Mouse (Mus musculus) heart, adult 18-20 months (tissue): ENCODE measurements at regions not wholly inside any gene's neighbourhood (a gene's known extent, or its start where the extent isn't known, plus 50 kb on each side); places are given as distances from the start of the nearest gene placed in this dataset.

Experiments
- DNase-seq, 2 experiments: peaks; one replicate each; pipeline ENCODE4 v3.0.0; 2021 to 2022; ENCODE audit warnings: mixed read lengths in 1 of 2

DNA sequence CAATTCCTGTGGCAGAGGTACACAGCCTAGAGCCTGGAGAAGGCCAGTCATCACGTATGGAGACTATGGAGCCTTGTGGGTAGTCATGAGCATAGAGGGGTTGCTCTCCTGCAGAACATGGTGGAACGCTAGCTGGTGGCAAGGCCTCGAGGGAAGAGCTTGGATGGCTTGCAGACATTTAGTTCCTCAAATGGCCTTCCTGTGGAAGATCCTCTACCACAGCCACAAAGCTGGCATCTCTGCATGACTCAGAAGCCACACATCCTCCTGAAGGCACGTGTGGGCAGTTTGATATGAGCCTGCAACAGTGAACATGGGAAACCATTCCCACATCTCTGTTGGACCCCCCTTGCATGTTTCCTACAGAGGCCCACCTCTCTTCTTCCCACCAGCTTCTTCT lies 547.9 kb upstream of the Lrrc6 start:
- DNase-seq = peak in 1 of 2 experiments; percentile 34

GRCm38 (mm10) chr15:67048148-67048547 lies 547.4 kb upstream of the Lrrc6 start:
- no peak for DNase-seq

GRCm38 (mm10) chr15:67045920-67046804 lies 545.5 kb upstream of the Lrrc6 start:
- DNase-seq = no peak

DNA sequence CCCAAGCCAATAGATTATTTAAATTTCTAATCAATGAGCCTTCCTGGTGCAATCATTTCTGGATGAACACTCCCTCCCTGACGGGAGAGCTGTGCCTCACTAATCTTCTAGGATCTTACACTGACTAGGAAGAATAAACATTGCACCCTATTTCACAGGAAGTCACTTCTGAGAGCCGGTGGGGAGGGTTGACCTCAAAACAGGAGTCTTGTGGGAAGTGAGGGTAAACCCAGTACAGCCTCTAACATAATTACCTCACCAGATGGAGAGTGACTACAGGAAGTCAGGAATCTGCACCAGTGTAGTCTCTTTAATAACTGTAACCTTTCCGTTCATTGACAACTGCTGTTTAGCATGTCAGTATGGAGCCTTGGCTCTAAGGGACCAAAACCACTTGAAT lies 544.6 kb upstream of the Lrrc6 start:
- DNase-seq = peak in 1 of 2 experiments; percentile 29

- no peak for DNase-seq
Measured at GRCm38 (mm10) chr15:67044806-67045205, 544.1 kb upstream of the Lrrc6 start.

DNA sequence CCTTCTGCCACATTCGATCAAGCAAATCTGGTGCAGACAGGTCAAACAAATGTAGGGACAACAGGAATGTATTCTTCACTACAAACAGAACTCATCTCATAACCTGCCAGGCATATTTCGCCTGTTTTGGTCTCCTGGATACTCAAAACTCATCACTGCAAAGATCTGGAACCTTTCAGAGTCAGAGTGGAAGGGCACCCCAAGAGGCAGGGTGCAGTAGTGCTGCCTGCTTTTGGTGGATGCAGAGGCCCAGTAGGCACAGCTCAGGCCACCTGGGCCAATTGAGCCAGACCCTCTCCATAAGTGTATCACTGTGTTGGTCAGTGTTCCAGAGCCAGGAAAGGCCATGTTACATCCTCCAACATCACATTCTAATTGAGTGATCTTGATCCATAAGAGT lies 541.4 kb upstream of the Lrrc6 start:
- DNase-seq = no peak

DNA sequence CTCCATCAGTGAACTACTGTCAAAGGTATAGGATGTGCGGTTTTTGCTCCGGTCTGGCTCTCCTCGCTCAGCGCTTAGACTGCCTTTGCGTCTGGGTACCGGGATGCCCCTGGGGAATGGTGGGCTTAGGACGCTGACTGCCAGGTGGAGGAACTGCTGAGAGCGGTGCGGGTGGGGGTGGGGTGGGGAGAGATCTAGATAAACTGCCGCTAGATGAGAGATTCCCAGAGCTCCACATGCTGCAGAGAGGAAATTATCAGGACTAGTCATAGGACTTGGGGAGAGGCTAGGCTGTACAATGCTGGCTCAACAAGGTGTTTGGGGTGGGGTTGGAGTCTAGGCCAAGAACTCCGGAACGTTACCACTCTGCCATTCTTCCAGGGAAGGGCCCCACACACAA lies 539.5 kb upstream of the Lrrc6 start:
- peak; percentile 20 to 45 for DNase-seq

DNA sequence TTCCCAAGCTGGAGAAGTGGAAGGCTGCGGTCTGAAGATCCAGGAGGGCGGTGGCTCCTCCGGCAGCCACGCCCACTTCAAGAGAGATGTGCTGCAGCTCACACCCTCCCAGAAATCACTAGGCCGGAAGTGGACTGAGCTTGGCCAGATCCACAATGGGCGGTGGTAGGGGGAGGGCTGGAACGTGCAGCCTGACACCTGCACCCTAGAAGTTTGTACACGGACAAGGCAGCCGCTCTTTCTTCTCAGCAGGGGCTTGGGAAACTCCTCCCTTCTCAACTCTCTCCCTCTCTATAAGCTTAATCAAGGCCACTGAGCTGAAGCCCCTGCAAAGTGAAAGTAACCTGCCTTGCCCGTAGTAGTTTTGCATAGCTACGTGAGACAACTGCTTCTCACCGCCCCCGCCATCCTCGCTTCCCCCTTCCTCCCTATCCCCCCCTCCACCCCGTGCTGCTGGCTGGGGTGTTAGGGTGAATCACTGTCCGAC lies 538.8 kb upstream of the Lrrc6 start:
- peak; percentile 83 to 92 for DNase-seq

- DNase-seq = no peak
Measured at GRCm38 (mm10) chr15:67037647-67038046, 536.9 kb upstream of the Lrrc6 start.

DNA sequence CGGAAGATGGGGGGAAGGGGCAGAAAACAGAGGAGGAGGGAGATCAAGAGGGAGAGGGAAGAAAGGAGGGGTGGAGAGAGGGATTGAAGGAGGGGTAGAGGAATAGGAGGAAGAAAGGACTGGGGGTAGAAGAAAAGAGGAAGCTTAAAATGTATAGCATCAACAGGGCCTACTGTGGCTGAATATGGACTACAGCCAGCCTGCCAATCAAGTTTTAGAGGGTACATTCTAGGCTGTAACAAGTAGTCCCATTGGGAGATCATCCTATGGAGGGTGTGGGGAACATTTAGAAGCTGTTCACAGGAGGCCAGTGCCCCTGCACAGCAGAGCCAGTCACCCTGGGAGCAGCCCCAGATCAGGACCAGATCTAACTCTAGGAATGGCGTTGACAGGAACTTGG lies 535.6 kb upstream of the Lrrc6 start:
- DNase-seq = no peak

DNA sequence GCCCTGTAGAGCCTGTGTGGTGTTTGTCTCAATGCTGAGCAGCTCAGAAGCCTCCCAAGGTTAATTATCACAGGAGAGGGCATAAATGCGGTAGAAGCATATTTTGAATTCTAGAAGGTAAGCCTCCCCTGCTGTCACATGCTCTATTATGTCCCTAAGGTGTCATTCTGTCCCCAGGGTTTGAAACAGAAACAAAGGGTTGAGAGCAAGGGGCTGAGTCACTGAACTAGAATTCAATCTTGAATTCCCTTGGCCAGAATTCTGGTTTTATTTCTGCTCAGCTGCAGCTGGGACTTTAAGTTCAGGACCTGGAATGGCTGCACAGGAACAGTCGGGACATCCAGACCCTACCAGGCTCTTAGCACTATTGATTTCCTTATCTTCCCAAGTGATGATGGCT lies 533.2 kb upstream of the Lrrc6 start:
- DNase-seq = no peak

DNA sequence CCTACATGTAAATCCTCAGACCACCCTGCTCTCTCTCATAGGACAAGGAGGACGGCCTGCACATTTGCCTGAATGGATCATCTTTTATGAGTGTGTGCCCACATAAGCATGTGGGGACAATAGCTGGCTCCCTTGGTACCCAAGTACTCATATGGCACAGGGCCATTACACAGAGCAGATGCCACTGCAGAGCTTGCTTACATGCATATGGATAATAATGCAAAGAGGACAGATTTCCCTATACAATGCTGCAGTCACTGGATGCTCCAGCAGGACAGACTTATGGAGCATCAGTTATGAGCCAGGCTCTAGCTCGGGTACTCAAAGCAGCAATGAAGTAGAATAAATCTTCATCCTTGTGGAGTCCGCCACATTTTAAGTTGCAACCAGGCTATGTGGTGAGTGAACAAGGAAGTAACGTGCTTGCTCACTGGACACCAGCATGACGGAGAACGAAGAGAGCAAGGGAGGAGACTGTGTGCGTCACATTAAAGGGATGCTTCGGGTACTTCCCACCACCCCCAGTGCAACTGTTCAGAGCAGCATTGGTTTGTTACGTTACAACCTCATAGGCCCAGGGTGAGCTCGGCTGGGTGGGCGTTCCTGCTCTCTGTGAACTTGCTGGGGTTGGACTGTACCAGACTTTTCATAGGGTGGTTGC lies 531.3 kb upstream of the Lrrc6 start:
- DNase-seq = no peak

DNA sequence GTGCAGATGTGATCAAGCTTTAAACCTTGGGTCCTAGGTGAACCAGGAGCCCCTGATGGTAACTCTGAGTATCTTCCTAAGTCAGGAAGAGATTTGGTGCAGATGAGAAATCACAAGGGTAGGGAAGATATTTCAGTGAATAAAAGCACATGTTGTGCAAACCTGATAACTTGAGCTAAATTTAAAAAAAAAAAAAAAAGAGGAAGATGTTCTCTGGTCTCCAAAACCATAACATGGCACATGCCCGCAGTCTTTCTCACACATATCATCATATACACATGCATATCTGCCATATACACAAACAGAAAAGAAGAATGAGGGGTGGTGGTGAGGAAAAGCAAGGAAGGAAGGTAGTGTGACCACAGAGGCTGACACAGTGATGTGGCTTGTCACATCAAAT lies 530.3 kb upstream of the Lrrc6 start:
- no peak for DNase-seq

DNA sequence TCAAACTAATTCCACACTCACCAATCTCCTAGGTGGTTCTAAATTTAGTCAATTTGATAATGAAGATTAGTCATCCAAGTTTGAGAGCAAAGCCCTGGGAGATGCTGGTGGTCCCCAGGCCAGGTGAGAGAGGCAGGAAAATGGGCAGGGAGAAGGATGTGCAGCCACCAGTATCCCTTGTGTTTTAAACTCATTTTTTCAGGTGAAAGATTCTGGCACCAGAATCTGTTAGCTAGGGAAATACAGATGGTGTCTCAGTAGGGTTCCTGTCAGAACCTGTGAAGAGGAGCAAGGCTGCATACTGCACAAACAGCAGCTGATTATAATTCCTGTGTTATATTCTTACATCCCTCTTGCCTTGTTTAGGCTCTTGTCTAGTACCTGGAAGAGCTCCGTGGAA lies 527.5 kb upstream of the Lrrc6 start:
- DNase-seq = no peak

DNA sequence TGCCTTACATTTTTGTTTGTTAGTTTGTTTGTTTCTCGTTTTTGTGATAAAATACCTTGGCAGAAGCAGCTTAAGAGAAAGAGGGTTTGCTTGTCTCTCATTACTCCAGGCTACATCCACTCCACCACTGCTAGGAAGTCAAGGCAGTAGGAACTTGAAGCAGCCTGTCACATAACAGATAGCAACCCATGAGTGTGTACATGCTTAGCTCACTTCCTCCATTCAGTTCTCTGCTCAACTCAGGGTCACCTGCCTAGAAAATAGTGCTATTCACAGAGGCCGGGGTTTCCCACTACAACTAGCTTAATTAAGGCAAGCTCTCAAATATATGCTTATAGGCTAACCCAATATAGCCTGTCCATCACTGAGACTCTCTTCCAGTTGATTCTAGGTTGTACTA lies 527.0 kb upstream of the Lrrc6 start:
- DNase-seq = no peak

- no peak for DNase-seq
Measured at GRCm38 (mm10) chr15:67025746-67026145, 525.0 kb upstream of the Lrrc6 start.

- DNase-seq = no peak
Measured at GRCm38 (mm10) chr15:67024386-67024785, 523.7 kb upstream of the Lrrc6 start.

- no peak for DNase-seq
Measured at GRCm38 (mm10) chr15:67023081-67023480, 522.4 kb upstream of the Lrrc6 start.

DNA sequence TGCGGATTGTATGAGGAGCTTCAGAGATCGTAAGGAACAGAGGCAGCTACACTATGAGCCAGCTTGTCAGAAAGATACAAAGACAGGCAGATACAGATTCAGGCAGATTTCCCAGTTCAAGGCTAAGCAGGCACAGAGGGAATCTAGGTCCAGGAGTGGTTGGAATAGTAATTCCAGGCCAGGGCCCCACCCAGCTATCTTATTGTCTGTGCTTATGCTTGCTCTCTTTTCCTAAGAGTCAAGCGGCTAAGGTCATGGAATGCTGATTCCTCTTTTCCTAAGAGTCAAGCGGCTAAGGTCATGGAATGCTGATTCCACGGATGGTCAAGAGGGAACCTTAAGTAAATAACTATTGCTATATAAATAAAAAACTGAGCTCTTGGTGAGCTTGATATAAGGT lies 520.7 kb upstream of the Lrrc6 start:
- no peak for DNase-seq

DNA sequence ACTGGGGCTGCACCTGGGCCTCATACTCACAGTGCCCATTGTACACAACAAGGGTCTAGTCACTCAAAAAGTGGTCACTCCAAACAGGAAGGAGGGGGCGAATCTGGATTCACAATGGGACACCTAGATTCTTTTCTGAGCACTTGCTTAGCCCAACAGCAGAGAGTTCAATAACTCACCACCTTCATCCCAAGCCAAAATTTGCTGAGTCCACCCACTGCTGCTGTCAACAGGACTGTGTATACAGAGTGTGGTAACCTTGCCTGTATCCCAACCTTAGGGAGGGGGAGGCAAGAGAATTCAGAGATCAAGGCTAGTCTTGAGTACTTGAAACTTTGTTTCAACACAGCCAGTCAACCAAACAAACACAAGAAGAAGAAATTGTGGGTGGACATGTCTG lies 519.2 kb upstream of the Lrrc6 start:
- no peak for DNase-seq

DNA sequence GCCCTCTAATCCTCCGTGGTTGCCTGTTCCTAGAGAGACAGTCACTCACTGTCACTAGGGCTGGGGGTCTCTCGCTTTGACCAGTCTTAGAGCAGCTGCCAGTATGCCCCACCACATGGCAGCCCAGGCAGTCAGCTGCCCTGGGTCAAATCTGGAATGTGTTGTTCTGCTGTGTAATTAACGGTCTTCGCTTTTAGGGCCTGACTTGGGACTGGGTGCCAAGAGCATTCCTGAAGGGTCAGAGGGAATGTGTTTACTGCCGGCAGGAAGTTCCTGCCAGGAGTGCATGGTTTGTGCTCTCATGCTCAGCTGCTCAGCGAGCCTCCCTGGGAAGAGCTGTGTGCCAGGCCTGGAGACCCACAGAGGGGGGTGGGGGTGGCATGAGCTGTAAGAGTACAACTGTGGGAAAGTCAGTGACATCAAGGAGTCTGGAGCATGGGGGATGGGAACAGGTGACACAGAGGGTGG lies 518.5 kb upstream of the Lrrc6 start:
- DNase-seq = peak; percentile 37 to 48
